Mouse (Mus musculus): ENCODE data around the gene Bax. TPM values are rescaled to one million over a fixed set of nuclear protein-coding genes. Genes with fewer than 3 reads are reported as not detected.
A peak's percentile ranks its signal among the peaks of the same experiment; 100 is the strongest.
"Not testable (repeated sequence)": the region's sequence is repeated elsewhere in the genome, so short reads cannot be mapped to it uniquely, and the experiment has no call there.

Gene Bax
- polyA plus RNA-seq, 1 experiment from 2014 or later = 70.3 TPM

DNA sequence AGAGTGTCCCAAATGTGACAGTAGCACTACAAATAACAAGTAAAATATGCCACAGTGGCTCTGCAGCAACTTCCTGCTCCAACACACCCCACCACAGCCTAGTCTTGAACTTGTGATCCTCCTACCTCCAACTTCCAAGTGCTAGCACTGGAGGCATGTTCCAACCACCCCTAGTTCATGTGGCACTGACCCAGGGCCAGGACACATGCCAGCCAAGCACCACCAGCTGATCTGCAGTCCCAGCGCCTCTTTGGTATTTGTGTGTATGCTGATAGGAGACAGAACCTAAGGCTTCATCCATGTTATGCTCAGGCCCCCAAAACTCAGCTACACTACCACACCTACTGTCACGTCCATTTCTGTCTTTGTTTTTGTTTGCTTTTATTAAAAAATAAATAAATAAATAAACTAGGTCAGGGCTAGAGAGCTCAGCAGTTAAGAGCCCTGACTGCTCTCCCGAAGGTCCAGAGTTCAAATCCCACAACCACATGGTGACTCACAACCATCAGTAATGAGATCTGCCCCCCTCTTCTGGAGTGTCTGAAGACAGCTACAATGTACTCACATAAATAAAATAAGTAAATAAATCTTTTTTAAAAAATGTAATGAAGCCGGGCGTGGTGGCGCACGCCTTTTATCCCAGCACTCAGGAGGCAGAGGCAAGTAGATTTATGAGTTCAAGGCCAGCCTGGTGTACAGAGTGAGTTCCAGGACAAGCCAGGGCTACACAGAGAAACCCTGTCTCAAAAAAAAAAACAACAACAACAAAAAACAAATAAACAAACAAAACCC is 2.5 kb downstream of the Bax start:
- Histone ChIP-seq H3K27ac (replicated peaks) (0 out of 2 replicates have a peak overlapping the region, but pooled peaks have one; percentile 12), H3K4me3 (replicated peaks) (no peak overlapping the region), H3K4me2 (no peak overlapping the region), H3K9ac (no peak overlapping the region), H3K9me3 (replicated peaks) (no peaks in the 10 kb centered on the region), H3K27me3 (no peaks in the 10 kb centered on the region), H3K4me1 (replicated peaks) (peaks cover 61% of the 10 kb centered on the region), H3K36me3 (replicated peaks) (peaks cover 42% of the 10 kb centered on the region)
- WGBS (ENCODE audit: insufficient replicate concordance) = 81% methylated on average over 7 of the region's 7 CpGs
- ATAC-seq (ENCODE audit: insufficient read depth) = no peak

DNA sequence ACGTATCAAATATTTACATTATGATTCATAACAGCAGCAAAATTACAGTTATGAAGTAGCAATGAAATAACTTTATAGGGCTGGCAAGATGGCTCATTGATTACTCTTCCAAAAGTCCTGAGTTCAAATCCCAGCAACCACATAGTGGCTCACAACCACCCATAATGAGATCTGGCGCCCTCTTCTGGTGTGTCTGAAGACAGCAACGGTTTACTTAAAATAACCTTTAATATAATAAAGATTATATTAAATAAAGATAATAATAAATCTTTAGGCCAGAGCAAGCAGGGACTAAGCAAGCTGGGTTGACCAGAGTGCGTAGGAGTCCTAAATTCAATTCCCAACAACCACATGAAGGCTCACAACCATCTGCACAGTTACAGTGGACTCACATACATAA is 3.8 kb downstream of the Bax start:
- H3K36me3 ChIP-seq (replicated peaks) = peaks cover 52% of the 10 kb centered on the region
- H3K27me3 ChIP-seq = not testable (repeated sequence)

DNA sequence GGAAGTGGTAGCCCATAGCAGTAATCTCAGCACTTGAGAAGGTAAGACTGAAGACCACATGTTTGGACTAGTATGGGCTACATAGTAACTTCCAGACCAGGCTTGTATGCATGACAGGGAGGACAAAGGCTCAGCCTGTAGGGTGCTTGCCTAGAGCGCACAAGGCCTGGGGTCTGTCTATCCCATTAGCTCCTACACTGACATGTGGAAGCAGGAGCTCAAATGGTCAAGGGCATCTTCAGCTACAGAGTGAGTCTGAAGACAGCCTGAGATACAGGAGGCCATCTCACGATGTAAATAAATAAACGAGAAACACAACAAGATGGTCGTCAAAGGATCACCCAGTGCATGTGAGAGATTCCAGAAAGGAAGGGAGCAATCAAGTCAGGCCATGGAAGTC is 4.4 kb downstream of the Bax start:
- no peak overlapping the region for H3K9ac ChIP-seq
- 84% methylated on average over 4 of the region's 4 CpGs for WGBS (ENCODE audit: insufficient replicate concordance)
- no peaks in the 10 kb centered on the region for H3K9me3 ChIP-seq (replicated peaks)
- no peak overlapping the region for H3K4me2 ChIP-seq
- no peaks in the 10 kb centered on the region for H3K27me3 ChIP-seq
- peaks cover 72% of the 10 kb centered on the region for H3K4me1 ChIP-seq (replicated peaks)
- no peak overlapping the region for H3K4me3 ChIP-seq (replicated peaks)
- H3K36me3 ChIP-seq (replicated peaks) = peaks cover 57% of the 10 kb centered on the region
- no peak for ATAC-seq (ENCODE audit: insufficient read depth)
- peak overlapping the region; percentile 97 for H3K27ac ChIP-seq (replicated peaks)

More for the DNA sequence above, 3.8 kb downstream of the Bax start:
- not testable (repeated sequence) for H3K27ac ChIP-seq (replicated peaks); H3K4me2 ChIP-seq; H3K4me3 ChIP-seq (replicated peaks); H3K9ac ChIP-seq; ATAC-seq (ENCODE audit: insufficient read depth); H3K9me3 ChIP-seq (replicated peaks)
- peaks cover 69% of the 10 kb centered on the region for H3K4me1 ChIP-seq (replicated peaks)
- 69% methylated on average over 4 of the region's 4 CpGs for WGBS (ENCODE audit: insufficient replicate concordance)

DNA sequence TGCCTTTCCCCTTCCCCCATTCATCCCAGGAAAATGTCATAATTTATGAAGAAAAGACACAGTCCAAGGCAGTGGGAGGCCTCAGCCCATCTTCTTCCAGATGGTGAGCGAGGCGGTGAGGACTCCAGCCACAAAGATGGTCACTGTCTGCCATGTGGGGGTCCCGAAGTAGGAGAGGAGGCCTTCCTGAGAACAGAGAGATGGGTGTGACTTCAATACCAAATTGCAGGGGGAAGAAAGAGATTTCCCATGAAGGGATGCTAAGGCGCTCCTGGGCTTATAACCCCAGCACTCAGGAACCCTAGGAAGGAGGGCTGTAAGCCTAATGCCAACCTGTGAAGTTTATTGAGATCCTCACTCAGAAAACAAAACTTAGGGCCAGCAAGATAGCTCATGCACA is 4.9 kb downstream of the Bax start:
- Histone ChIP-seq H3K36me3 (replicated peaks) (peaks cover 63% of the 10 kb centered on the region), H3K4me3 (replicated peaks) (peak overlapping the region; percentile 76), H3K27me3 (no peaks in the 10 kb centered on the region), H3K9ac (peak overlapping the region; percentile 25; the same call in 1 of the 2 replicates), H3K9me3 (replicated peaks) (no peaks in the 10 kb centered on the region), H3K4me1 (replicated peaks) (peaks cover 72% of the 10 kb centered on the region), H3K27ac (replicated peaks) (peak overlapping the region; percentile 97), H3K4me2 (peak overlapping the region; percentile 87)
- no peak for ATAC-seq (ENCODE audit: insufficient read depth)
- 86% methylated on average over 4 of the region's 4 CpGs for WGBS (ENCODE audit: insufficient replicate concordance)

DNA sequence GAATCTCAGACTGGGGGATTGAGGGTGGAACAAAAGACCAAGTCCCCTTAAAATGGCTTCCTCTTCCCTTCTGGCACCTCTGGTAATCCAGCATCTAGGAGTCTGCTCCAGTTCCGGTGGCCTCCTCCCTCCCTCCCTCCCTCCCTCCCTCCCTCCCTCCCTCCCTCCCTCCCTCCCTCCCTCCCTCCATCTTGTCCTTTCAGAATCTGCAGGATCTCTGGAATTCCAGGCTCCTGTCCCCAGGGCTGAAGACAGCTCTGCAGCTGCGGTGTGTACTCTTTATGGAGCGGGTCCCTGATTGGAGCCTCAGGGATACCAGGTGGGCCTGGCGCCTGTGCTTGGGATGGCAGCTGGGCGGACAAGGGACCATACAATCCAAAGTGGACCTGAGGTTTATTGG is 5.4 kb downstream of the Bax start:
- Histone ChIP-seq H3K4me3 (replicated peaks) (peak overlapping the region; percentile 76), H3K27ac (replicated peaks) (peak overlapping the region; percentile 97), H3K36me3 (replicated peaks) (peaks cover 65% of the 10 kb centered on the region), H3K4me2 (peak overlapping the region; percentile 87), H3K4me1 (replicated peaks) (peaks cover 74% of the 10 kb centered on the region), H3K9me3 (replicated peaks) (no peaks in the 10 kb centered on the region), H3K27me3 (no peaks in the 10 kb centered on the region), H3K9ac (peak overlapping the region; percentile 80)
- ATAC-seq (ENCODE audit: insufficient read depth) = peak; percentile 17
- 64% methylated on average over 5 of the region's 5 CpGs for WGBS (ENCODE audit: insufficient replicate concordance)

DNA sequence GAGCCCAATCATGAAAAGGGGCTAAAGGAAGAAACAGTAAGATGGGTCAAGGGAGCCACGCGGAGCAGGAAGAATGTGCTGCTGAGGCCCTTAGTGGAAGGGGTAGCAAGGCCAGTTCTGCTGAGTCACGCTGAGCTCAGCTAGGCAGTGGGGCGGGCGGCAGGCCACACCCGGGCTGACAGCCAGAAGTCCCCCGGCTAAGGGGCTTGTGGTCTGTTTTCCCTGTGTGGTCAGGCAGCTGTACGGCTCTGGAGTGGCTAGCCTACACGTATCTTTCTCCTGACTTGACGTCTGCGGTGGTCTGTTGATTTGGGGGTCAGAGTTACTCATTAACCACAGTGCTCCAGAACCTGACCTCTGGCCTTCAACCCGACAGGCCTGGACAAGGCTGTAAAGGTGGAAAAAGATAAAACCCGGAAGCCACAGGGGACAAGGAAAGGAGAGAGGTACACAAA is 5.8 kb downstream of the Bax start:
- Histone ChIP-seq H3K4me3 (replicated peaks) (peak overlapping the region; percentile 76), H3K27me3 (no peaks in the 10 kb centered on the region), H3K4me2 (peak overlapping the region; percentile 87), H3K4me1 (replicated peaks) (peaks cover 74% of the 10 kb centered on the region), H3K36me3 (replicated peaks) (peaks cover 69% of the 10 kb centered on the region), H3K9me3 (replicated peaks) (no peaks in the 10 kb centered on the region), H3K27ac (replicated peaks) (peak overlapping the region; percentile 97), H3K9ac (peak overlapping the region; percentile 80)
- 3% methylated on average over 13 of the region's 13 CpGs for WGBS (ENCODE audit: insufficient replicate concordance)
- ATAC-seq (ENCODE audit: insufficient read depth) = peak; percentile 67

DNA sequence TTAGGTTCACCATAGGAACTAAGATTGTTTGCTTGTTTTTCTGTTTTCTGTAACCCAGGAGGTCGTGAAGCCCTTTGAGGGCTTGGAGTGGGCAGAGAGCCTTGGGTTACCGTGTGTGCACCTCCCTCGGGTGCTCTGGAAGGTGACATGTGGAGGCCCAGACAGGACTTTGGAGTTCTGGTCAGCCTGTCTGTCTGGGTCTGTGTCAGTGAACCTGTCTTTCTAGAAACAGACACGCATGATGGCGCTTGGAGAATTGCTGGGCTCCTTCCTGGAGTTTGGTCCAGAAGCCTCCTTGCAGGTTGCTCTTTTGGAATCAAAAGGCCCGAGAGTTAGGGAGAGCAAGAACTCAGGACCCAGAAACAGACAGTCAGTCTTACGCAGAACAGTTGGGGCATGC is 6.3 kb downstream of the Bax start:
- WGBS (ENCODE audit: insufficient replicate concordance) = 36% methylated on average over 7 of the region's 7 CpGs
- Histone ChIP-seq H3K27me3 (no peaks in the 10 kb centered on the region), H3K9me3 (replicated peaks) (no peaks in the 10 kb centered on the region), H3K9ac (peak overlapping the region; percentile 80), H3K4me2 (peak overlapping the region; percentile 87), H3K27ac (replicated peaks) (peak overlapping the region; percentile 97), H3K36me3 (replicated peaks) (peaks cover 71% of the 10 kb centered on the region), H3K4me1 (replicated peaks) (peaks cover 70% of the 10 kb centered on the region), H3K4me3 (replicated peaks) (peak overlapping the region; percentile 76)
- no peak for ATAC-seq (ENCODE audit: insufficient read depth)

DNA sequence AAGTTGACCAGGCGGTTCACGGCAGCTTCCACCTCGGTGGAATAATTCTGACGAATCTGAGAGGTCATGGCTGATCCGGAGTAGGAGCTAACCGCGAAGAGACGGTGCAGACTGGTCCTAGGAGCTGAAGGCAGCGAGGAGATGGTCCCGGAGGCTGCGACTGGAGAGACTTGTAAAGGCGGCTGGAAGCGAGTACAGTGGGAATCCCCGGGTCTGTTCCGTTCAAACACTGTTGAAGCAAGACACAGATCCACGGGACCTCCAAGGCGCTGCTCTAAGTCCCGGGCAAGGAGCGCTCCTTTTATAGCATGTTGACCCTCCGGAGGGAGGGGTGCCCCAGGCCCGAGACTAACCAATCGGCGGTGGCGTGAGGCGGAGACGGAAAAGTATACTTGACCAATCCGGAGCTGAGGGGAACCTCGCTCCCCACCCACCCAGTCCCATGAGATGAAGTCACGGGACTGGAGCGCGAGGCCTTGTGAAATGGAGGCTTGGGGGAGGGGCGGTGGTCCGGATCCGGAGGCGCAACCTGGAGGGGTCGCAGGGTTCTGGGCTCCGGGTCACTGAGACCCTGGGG is 7.0 kb downstream of the Bax start, which contains the start of gene Ftl1:
Ftl1 (minus strand) TSS at position 321 of the 577 bp plus-strand sequence.
- H3K9me3 ChIP-seq (replicated peaks); H3K27me3 ChIP-seq: not testable (repeated sequence)
- Histone ChIP-seq H3K4me3 (replicated peaks) (peak within 1 kb of the TSS; percentile 76), H3K4me1 (replicated peaks) (peaks cover 64% of the 10 kb centered on the region), H3K9ac (peak within 1 kb of the TSS; percentile 80), H3K36me3 (replicated peaks) (peaks cover 67% of the 10 kb centered on the region), H3K4me2 (peak within 1 kb of the TSS; percentile 87), H3K27ac (replicated peaks) (peak within 1 kb of the TSS; percentile 97)
- ATAC-seq (ENCODE audit: insufficient read depth) = peak; percentile 85
- WGBS (ENCODE audit: insufficient replicate concordance) = under 1% methylated on average over 37 of the region's 37 CpGs

DNA sequence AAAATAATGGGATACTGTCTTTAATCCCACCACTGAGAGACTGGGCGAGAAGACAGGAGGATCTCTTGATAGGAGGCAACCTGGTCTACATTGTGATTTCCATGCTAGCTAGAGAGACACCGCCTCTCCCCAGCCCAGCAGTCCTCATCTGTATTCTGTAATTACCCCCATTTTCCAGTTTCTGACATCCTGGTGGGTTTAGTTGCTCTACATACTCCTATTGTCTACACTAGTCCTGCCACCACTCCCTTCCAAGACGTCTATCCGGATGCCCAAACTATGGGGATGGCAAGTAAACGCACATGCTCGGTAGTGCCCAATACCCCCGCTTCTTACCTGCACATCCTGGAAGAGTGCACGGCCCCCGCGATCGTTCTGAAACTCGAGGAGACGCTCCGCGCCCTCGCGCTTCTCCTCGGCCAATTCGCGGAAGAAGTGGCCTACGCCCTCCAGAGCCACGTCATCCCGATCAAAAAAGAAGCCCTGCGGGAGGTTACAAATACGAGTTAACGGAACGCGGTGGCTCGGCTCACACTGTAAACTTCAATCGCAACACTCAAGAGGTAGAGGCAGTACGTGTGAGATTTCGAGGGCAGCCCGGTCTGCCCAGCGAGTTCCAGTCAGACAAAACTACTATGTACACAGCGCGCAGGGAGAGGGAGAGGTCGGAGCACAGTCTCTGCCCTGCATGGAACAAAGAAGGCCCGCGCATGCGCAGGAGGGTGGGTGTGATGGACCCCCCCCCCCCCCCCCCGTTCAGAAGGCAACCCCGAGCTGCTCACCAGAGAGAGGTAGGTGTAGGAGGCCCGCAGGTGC is 7.7 kb downstream of the Bax start:
- peaks cover 66% of the 10 kb centered on the region for H3K36me3 ChIP-seq (replicated peaks)
- H3K9me3 ChIP-seq (replicated peaks) = no peaks in the 10 kb centered on the region
- H3K27ac ChIP-seq (replicated peaks) = peak overlapping the region; percentile 97
- H3K27me3 ChIP-seq = no peaks in the 10 kb centered on the region
- peaks cover 62% of the 10 kb centered on the region for H3K4me1 ChIP-seq (replicated peaks)
- 2% methylated on average over 43 of the region's 43 CpGs for WGBS (ENCODE audit: insufficient replicate concordance)
- ATAC-seq (ENCODE audit: insufficient read depth) = peak; percentile 34
- peak overlapping the region; percentile 76 for H3K4me3 ChIP-seq (replicated peaks)
- peak overlapping the region; percentile 80 for H3K9ac ChIP-seq
- H3K4me2 ChIP-seq = peak overlapping the region; percentile 87

DNA sequence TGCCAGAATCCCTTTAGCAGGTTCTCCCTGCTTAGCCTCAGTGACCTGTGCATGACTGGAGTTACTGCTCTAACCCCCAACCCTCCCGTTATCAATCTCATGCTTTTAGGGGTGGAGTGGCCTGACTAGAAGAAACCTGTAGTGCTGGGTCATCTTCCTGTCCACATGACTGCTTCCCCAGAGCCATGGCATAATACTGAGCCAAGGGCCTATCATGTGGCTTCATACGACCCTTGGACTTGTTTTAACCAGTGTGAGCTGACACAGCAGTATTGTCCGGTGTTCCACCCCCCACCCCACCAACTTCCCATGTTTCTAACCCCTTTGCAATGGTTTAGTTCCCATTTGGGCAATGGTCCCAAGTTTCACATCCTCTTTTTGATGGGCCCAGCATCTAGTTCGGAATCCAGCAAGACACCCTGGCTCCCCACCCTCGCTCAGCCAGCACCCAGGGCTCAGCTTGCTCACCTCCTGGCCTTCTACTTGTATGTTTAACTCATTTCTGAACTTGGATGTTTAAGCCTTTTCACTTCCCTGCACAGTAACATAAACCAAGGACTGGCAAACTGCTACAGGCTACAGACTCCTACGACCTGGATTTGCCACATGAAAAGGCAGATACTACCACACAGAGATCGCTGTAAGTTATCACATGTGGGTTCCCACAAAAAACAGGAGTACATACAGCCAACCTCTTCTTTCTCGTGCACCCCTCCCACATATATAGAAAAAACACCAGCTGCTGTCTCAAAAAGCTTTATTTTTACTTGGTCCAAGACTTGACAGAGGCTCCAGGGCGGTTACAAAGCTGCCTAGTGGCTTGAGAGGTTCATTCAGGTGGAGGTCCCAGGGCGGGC is 9.3 kb downstream of the Bax start:
- 38% methylated on average over 10 of the region's 10 CpGs for WGBS (ENCODE audit: insufficient replicate concordance)
- H3K9me3 ChIP-seq (replicated peaks) = no peaks in the 10 kb centered on the region
- H3K4me2 ChIP-seq = peak overlapping the region; percentile 87
- no peaks in the 10 kb centered on the region for H3K27me3 ChIP-seq
- peak overlapping the region; percentile 80 for H3K9ac ChIP-seq
- peaks cover 54% of the 10 kb centered on the region for H3K36me3 ChIP-seq (replicated peaks)
- H3K27ac ChIP-seq (replicated peaks) = peak overlapping the region; percentile 97
- 0 out of 2 replicates have a peak, but pooled peaks have one; percentile 2 for ATAC-seq (ENCODE audit: insufficient read depth)
- H3K4me3 ChIP-seq (replicated peaks) = peak overlapping the region; percentile 76
- peaks cover 55% of the 10 kb centered on the region for H3K4me1 ChIP-seq (replicated peaks)

Measured in liver, embryonic 15.5 days (tissue).